ENCODE assay signal across 18 mouse cellular contexts in the genomic region with DNA sequence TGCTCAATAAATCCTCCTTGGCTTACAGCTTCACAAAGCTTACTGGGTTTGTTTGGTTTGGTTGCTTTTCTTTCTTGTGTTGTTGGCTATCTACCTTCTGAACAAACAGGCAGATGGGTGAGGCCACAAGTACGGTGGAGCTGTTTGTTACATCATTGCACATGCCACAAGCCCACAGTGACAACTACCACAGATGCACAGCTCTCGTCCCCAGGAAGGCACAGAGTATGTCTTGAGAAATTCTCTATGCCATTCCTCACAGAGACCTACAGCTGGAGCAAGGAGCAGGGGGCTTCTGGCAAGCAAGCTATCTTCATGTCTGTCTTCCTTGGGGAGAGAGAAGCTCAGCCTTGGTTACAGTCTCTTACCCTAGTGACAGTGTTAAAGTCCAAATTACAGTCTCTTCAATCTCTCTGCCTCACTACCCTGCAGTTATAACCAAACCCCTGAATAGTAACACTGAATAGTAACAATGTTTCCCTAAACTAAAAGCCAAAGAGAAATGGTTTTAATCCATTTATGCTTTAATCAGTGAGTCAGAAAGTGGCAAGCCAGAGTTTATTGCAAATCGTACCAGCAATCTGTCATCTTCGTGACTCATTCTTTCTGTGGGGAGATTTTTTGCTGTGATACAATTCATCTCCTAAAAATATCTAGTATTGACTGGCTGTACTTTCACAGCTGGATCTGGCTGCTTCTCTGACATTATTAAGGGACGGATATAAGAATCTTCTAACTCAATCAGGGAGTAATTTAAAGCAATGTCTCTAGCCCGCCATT.
DNase-seq lines count a peak whose midpoint lies in the region; ATAC-seq and TF ChIP-seq lines count a peak whose summit lies in the region.
"Had no signal": no experiment of that assay in that cellular context is flagged by ENCODE, and none has a peak within 500 bp of the region (broad histone marks: within the 10 kb centered on the region; RNA-seq: fewer than 3 reads in every experiment).

No protein-coding gene starts in this region.

- no peak overlapping the region for H3K9ac ChIP-seq in forebrain, postnatal 0 days
- H3K9ac ChIP-seq in forebrain, embryonic 16.5 days (replicated peaks; ENCODE audit: low read depth, low read length) = no peak overlapping the region
- H3K9ac ChIP-seq in midbrain, embryonic 15.5 days = no peak overlapping the region
- H3K9ac ChIP-seq: hindbrain, embryonic 13.5 days had no signal

- H3K4me1 ChIP-seq in forebrain, postnatal 0 days (ENCODE audit: insufficient read depth) = no peaks in the 10 kb centered on the region
- H3K4me1 ChIP-seq in forebrain, embryonic 16.5 days (replicated peaks; ENCODE audit: control insufficient read depth, insufficient read depth, low read length) = no peaks in the 10 kb centered on the region
- H3K4me1 ChIP-seq in embryonic fibroblast, embryonic 13.5 days (ENCODE audit: control insufficient read depth, insufficient read depth, low read length) = peaks cover 6% of the 10 kb centered on the region
- H3K4me1 ChIP-seq in midbrain, embryonic 15.5 days = no peaks in the 10 kb centered on the region
- H3K4me1 ChIP-seq: forebrain, embryonic 10.5 days; hindbrain, embryonic 13.5 days had no signal

- no peak overlapping the region for H3K4me3 ChIP-seq in forebrain, postnatal 0 days (ENCODE audit: low read depth, low read length)
- H3K4me3 ChIP-seq in forebrain, embryonic 16.5 days (replicated peaks; ENCODE audit: low read length) = no peak overlapping the region
- H3K4me3 ChIP-seq in embryonic fibroblast, embryonic 13.5 days (ENCODE audit: insufficient read depth, low read length) = no peak overlapping the region
- no peak overlapping the region for H3K4me3 ChIP-seq in midbrain, embryonic 15.5 days
- H3K4me3 ChIP-seq: forebrain, embryonic 10.5 days; heart, adult 2 months; hindbrain, embryonic 13.5 days had no signal

- no peak overlapping the region for H3K4me2 ChIP-seq in forebrain, postnatal 0 days (ENCODE audit: low read depth)
- no peak overlapping the region for H3K4me2 ChIP-seq in forebrain, embryonic 16.5 days (ENCODE audit: low read length)
- H3K4me2 ChIP-seq in midbrain, embryonic 15.5 days = no peak overlapping the region
- H3K4me2 ChIP-seq: hindbrain, embryonic 13.5 days had no signal

- no peak overlapping the region for H3K27ac ChIP-seq in forebrain, postnatal 0 days (ENCODE audit: low read depth, low read length)
- H3K27ac ChIP-seq in forebrain, embryonic 16.5 days (ENCODE audit: low read length) = no peak overlapping the region
- H3K27ac ChIP-seq in embryonic fibroblast, embryonic 13.5 days (ENCODE audit: insufficient read depth, low read length) = peak overlapping the region; percentile 28
- no peak overlapping the region for H3K27ac ChIP-seq in midbrain, embryonic 15.5 days
- H3K27ac ChIP-seq: forebrain, embryonic 10.5 days; heart, adult 2 months; hindbrain, embryonic 13.5 days had no signal

- no peaks in the 10 kb centered on the region for H3K9me3 ChIP-seq in forebrain, postnatal 0 days (ENCODE audit: low read length)
- H3K9me3 ChIP-seq in forebrain, embryonic 16.5 days (ENCODE audit: control insufficient read depth, low read length) = 0 out of 2 replicates have a peak, but pooled peaks cover 2% of the 10 kb centered on the region
- H3K9me3 ChIP-seq in midbrain, embryonic 15.5 days = no peaks in the 10 kb centered on the region; the same call in 1 of the 2 replicates
- H3K9me3 ChIP-seq: forebrain, embryonic 10.5 days; hindbrain, embryonic 13.5 days had no signal

- no peak for TF ChIP-seq CTCF in forebrain, postnatal 0 days (IDR thresholded peaks at IDR 0.05; ENCODE audit: low read depth)
- TF ChIP-seq CTCF in embryonic fibroblast, embryonic 13.5 days (IDR thresholded peaks at IDR 0.05; ENCODE audit: borderline replicate concordance, insufficient read depth, low read length) = no peak

- DNase-seq in forebrain, postnatal 0 days = peak; percentile 14
- DNase-seq in lung, postnatal 25 days (ENCODE audit: low spot score) = peak; percentile 7
- no peak for DNase-seq in lung, postnatal 10 days
- DNase-seq in retina, embryonic 14.5 days (ENCODE audit: low spot score) = no peak
- no peak for DNase-seq in testis, postnatal 14 days (ENCODE audit: low spot score)
- DNase-seq: cerebellum, adult 11-12 months; heart, adult 2 months; kidney, adult 11 months; kidney, postnatal 14 days; liver; lung, adult 18-20 months; midbrain, embryonic 14.5 days had no signal

- ATAC-seq in forebrain, postnatal 0 days = peak; percentile 69
- no peak for ATAC-seq in forebrain, embryonic 16.5 days
- ATAC-seq in midbrain, embryonic 15.5 days (replicated peaks) = no peak
- ATAC-seq: activated CD4-positive, CD25-positive, alpha-beta regulatory T cell, adult 4 months had no signal

- no peak for TF ChIP-seq POLR2A in embryonic fibroblast, embryonic 13.5 days (IDR thresholded peaks at IDR 0.05; ENCODE audit: low read depth, low read length)

- 69% methylated on average over 6 of the region's 6 CpGs for WGBS in forebrain, postnatal 0 days
- WGBS in forebrain, embryonic 16.5 days = 75% methylated on average over 6 of the region's 6 CpGs
- WGBS in midbrain, embryonic 15.5 days = 80% methylated on average over 6 of the region's 6 CpGs

- no peaks in the 10 kb centered on the region for H3K27me3 ChIP-seq in forebrain, postnatal 0 days (ENCODE audit: insufficient read depth, low read length)
- H3K27me3 ChIP-seq in forebrain, embryonic 16.5 days (replicated peaks; ENCODE audit: control insufficient read depth, insufficient read depth, low read length) = no peaks in the 10 kb centered on the region
- H3K27me3 ChIP-seq in midbrain, embryonic 15.5 days (replicated peaks) = no peaks in the 10 kb centered on the region
- H3K27me3 ChIP-seq: hindbrain, embryonic 13.5 days had no signal

- no peaks in the 10 kb centered on the region for H3K36me3 ChIP-seq in forebrain, postnatal 0 days (ENCODE audit: insufficient read depth)
- no peaks in the 10 kb centered on the region for H3K36me3 ChIP-seq in forebrain, embryonic 16.5 days (ENCODE audit: control insufficient read depth, insufficient read depth)
- H3K36me3 ChIP-seq in midbrain, embryonic 15.5 days (replicated peaks) = no peaks in the 10 kb centered on the region
- H3K36me3 ChIP-seq: forebrain, embryonic 10.5 days; hindbrain, embryonic 13.5 days had no signal

Comparison
In these comparisons a context has a peak if more than half of its experiments do, and no peak if none do; other contexts are left out.
1. DNase-seq: peak in forebrain, postnatal 0 days (single experiment) and lung, postnatal 25 days (single experiment); none in lung, postnatal 10 days (single experiment), retina, embryonic 14.5 days (single experiment) and testis, postnatal 14 days (single experiment).